In genomic region chr6:48024330-48024993, GRCm38 (mm10) we compare ENCODE assay signal across 9 mouse cellular contexts. TPM values are rescaled to one million over a fixed set of nuclear protein-coding genes. Genes with fewer than 3 reads are reported as not detected.
DNase-seq lines count a peak whose midpoint lies in the region; ATAC-seq and TF ChIP-seq lines count a peak whose summit lies in the region.
"Had no signal": no experiment of that assay in that cellular context is flagged by ENCODE, and none has a peak within 500 bp of the region (broad histone marks: within the 10 kb centered on the region; RNA-seq: fewer than 3 reads in every experiment).

No protein-coding gene starts in this region.

- H3K4me2 ChIP-seq in heart, embryonic 12.5 days = no peak overlapping the region

- H3K4me3 ChIP-seq in E14TG2a.4 (replicated peaks; ENCODE audit: low read length) = peak overlapping the region; percentile 73
- H3K4me3 ChIP-seq in embryonic facial prominence, embryonic 10.5 days = no peak overlapping the region
- H3K4me3 ChIP-seq in heart, embryonic 12.5 days = no peak overlapping the region

- H3K9me3 ChIP-seq in E14TG2a.4 (ENCODE audit: low read length) = peaks cover 63% of the 10 kb centered on the region
- H3K9me3 ChIP-seq in embryonic facial prominence, embryonic 10.5 days = peaks cover 23% of the 10 kb centered on the region
- peaks cover 48% of the 10 kb centered on the region for H3K9me3 ChIP-seq in heart, embryonic 12.5 days (replicated peaks)

- peaks cover 67% of the 10 kb centered on the region for H3K36me3 ChIP-seq in E14TG2a.4 (ENCODE audit: insufficient read depth, low read length)
- H3K36me3 ChIP-seq in embryonic facial prominence, embryonic 10.5 days (replicated peaks) = peaks cover 82% of the 10 kb centered on the region
- peaks cover 81% of the 10 kb centered on the region for H3K36me3 ChIP-seq in heart, embryonic 12.5 days

- TF ChIP-seq CTCF in E14TG2a.4 (conservative IDR thresholded peaks at IDR 0.05; ENCODE audit: low read length) = no peak

- DNase-seq in heart, adult 11 months = peak; percentile 87
- no peak for DNase-seq in heart, adult 18-20 months
- peak; percentile 22 for DNase-seq in embryonic facial prominence, embryonic 10.5 days (ENCODE audit: low spot score)
- peak; percentile 27 to 54 for DNase-seq in kidney, postnatal 4 days
- no peak for DNase-seq in adrenal gland, postnatal 10 days
- no peak for DNase-seq in gastrocnemius, adult 18-20 months (ENCODE audit: low spot score)
- DNase-seq: gastrocnemius, postnatal 25 days had no signal

- peaks cover 9% of the 10 kb centered on the region; the same call in 1 of the 2 replicates for H3K27me3 ChIP-seq in E14TG2a.4 (ENCODE audit: insufficient read depth, low read length)
- peaks cover 11% of the 10 kb centered on the region; the same call in 1 of the 2 replicates for H3K27me3 ChIP-seq in embryonic facial prominence, embryonic 10.5 days (replicated peaks; ENCODE audit: low read depth, poor library complexity, severe bottlenecking)
- H3K27me3 ChIP-seq in heart, embryonic 12.5 days (replicated peaks) = peaks cover 68% of the 10 kb centered on the region

- ATAC-seq in heart, embryonic 12.5 days (ENCODE audit: insufficient number of reproducible peaks, low FRiP score) = no peak

- no peak overlapping the region for H3K9ac ChIP-seq in heart, embryonic 12.5 days

- H3K27ac ChIP-seq in embryonic facial prominence, embryonic 10.5 days (replicated peaks) = no peak overlapping the region
- H3K27ac ChIP-seq in heart, embryonic 12.5 days (ENCODE audit: poor library complexity, severe bottlenecking) = no peak overlapping the region

- WGBS in embryonic facial prominence, embryonic 10.5 days = 78% methylated on average over 43 of the region's 43 CpGs
- 92% methylated on average over 43 of the region's 43 CpGs for WGBS in heart, embryonic 12.5 days

- peaks cover 41% of the 10 kb centered on the region for H3K4me1 ChIP-seq in E14TG2a.4 (replicated peaks; ENCODE audit: low read depth, low read length)
- H3K4me1 ChIP-seq in embryonic facial prominence, embryonic 10.5 days = 0 out of 2 replicates have a peak, but pooled peaks cover 4% of the 10 kb centered on the region
- no peaks in the 10 kb centered on the region; the same call in 1 of the 2 replicates for H3K4me1 ChIP-seq in heart, embryonic 12.5 days (replicated peaks)

RNA-seq across cellular contexts. Expression of gene Zfp777, which starts 24.2 kb away (rescaled TPM):
- 10 to 100 TPM; 12.7 to 13.9 TPM for total RNA-seq in heart, adult 18-20 months (2021)
- 12.4 and 13.4 TPM in 2 replicates for polyA plus RNA-seq in embryonic facial prominence, embryonic 10.5 days (2016; fragmentation: Nextera tagmentation; extraction: Ambion mirVana)
- 10 to 100 TPM; 25.2 to 33.8 TPM for total RNA-seq in adrenal gland, postnatal 10 days (2021)
- 3.9 and 4.9 TPM in 2 replicates for polyA plus RNA-seq in heart, embryonic 12.5 days (2016; fragmentation: Nextera tagmentation; extraction: Ambion mirVana)
- 10 to 100 TPM; 17.4 to 20.7 TPM for total RNA-seq in gastrocnemius, adult 18-20 months (2021)

Comparison
In these comparisons a context has a peak if more than half of its experiments do, and no peak if none do; other contexts are left out.
1. DNase-seq: peak in heart, adult 11 months (single experiment), embryonic facial prominence, embryonic 10.5 days (single experiment) and kidney, postnatal 4 days (2 of 2); none in heart, adult 18-20 months (0 of 2), adrenal gland, postnatal 10 days (single experiment) and gastrocnemius, adult 18-20 months (single experiment).